Mouse (Mus musculus) left cerebral cortex, postnatal 25 days (tissue): ENCODE data around the gene Patz1. TPM values are rescaled to one million over a fixed set of nuclear protein-coding genes. Genes with fewer than 3 reads are reported as not detected.

ENCODE experiments used
- DNase-seq, 2 experiments: peaks; one replicate each; pipeline ENCODE4 v3.0.0; 2022; ENCODE audit warnings: low spot score in 2 of 2, mixed read lengths in 1 of 2
- intact Hi-C: fragments of 180-260 bp; cut with DNase I; formaldehyde crosslinking; loops from one replicate; pipeline ENCODE4 v1.15.1; 2025
- total RNA-seq, 2 experiments: library from RNA; stranded (reverse); gene quantifications; 2 replicates each; pipeline ENCODE4 v1.2.3; 2021

Patz1 gene
- total RNA-seq, 2 experiments from 2014 or later: 40.6 to 40.9 TPM

DNA sequence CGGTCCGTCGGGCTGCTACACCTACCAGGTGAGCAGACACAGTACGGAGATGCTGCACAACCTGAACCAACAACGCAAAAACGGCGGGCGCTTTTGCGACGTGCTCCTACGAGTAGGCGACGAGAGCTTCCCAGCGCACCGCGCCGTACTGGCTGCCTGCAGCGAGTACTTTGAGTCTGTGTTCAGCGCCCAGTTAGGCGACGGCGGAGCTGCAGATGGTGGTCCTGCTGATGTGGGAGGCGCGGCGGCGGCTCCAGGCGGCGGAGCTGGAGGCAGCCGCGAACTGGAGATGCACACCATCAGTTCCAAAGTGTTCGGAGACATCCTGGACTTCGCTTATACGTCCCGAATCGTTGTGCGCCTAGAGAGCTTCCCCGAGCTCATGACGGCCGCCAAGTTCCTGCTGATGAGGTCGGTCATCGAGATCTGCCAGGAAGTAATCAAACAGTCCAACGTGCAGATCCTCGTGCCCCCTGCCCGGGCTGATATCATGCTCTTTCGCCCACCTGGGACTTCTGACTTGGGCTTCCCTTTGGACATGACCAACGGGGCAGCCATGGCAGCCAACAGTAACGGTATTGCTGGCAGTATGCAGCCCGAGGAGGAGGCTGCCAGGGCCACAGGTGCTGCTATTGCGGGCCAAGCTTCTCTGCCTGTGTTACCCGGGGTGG, 2.1 kb downstream of the Patz1 start:
- intact Hi-C loops: loop anchor here (1.0 kb wide), 1 partner anchor 24 kb away; the partner anchor contains the start of gene Drg1
- peak; percentile 75 to 80 for DNase-seq

DNA sequence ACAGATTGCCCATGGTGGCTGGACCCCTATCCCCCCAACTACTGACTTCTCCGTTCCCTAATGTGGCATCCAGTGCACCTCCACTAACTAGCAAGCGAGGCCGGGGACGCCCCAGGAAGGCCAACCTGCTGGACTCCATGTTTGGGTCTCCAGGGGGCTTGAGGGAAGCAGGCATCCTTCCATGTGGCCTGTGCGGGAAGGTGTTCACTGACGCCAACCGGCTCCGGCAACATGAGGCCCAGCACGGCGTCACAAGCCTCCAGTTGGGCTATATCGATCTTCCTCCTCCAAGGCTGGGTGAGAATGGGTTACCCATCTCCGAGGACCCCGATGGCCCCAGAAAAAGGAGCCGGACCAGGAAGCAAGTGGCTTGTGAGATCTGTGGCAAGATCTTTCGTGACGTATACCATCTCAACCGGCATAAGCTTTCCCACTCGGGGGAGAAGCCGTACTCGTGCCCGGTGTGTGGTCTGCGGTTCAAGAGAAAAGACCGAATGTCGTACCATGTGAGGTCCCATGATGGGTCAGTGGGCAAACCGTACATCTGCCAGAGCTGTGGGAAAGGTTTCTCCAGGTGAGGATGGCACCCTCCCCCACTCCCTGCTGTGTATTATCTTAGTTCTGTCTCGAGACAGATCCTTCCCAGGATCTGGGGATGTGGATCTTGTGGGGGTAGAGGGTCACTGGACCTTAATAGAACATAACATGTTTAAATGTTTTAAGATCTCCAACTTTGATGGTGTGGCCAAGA, 2.8 kb downstream of the Patz1 start:
- intact Hi-C loops: no loop called here
- DNase-seq: no peak

DNA sequence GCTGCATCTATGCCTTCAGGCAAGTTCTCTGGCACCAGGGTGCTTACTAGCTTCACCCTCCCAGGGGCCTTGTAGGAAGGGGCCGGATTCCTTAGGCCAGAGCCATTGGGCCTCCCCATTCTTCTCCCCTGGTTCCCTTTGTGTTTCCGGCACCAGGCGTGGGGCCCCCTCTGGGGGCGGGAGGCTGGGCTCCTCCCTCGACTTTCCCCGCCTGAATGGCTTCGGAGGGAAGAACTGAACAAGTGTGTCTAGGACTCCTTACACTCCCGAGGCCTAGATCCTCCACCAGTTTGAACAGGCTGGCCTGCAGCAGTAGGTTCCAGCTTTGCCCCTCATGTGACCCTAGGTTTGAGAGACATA, 3.4 kb downstream of the Patz1 start:
- DNase-seq: no peak
- intact Hi-C loops: no loop called here

DNA sequence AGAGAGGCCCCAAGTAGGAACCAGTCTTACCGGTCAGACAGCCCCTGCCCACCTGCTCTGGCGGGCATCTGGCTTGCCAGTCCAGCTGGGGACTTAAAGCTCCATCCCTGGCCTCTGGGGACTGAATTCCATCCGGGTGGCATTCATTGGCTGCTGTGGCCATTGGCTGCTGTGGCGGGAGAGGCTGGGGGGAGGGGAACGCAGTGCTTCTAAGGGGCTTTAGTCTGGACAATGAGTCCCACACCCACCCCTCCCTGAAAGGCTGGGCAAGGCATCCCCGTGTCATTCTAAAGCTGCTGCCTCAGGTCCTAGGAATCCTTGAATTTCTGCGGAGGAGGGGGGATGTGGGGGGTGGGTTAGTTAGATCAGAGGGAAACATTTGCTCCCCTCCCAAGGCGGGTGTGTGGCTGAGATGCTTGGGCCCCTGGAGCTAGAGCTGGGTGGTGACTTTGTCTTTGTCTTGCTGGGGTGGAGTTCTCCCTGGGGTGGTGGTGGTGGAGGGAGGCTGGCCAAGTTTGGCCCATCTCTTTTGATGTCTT, 4.1 kb downstream of the Patz1 start:
- intact Hi-C loops: no loop called here
- no peak for DNase-seq

DNA sequence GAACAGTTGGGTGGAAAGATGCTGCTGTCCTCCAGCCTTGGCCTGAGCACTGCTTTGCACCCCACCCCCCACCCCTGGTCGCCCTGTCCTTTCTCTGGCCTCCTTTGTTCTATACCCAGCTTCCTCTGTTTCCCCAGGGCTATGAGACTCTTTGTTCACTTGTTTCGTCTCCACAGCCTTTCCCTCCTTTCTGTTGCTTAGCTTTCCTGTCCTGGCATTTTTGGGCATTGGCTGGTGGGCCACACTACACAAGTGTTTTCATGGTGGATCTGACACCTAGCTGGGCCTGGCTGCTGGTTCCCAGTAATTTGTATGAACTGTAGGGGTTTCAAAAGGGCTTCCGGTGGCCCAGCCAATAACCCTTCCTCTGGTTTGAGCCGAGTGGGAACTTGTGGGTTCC, 4.7 kb downstream of the Patz1 start:
- intact Hi-C loops: no loop called here
- no peak for DNase-seq

DNA sequence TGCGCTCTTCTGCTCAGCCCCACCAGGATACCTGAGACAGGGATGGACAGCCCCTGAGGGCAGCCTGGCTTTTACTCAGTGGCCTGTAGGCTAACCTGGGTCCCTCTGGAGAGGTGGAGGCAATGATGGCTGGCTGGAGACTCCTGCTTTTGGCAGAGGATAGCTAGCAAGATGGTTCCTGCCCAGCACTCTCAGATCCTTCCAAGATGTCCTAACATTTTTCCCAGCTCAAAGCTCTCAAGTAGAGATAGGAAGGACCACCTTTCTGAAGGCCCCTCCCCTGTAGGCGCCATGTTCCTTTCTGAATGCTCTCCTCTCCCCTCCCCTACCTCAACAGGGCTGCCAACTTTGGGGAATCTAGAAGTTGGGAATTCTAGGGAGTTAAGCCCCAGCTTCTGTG, 6.0 kb downstream of the Patz1 start:
- intact Hi-C loops: no loop called here
- no peak for DNase-seq

DNA sequence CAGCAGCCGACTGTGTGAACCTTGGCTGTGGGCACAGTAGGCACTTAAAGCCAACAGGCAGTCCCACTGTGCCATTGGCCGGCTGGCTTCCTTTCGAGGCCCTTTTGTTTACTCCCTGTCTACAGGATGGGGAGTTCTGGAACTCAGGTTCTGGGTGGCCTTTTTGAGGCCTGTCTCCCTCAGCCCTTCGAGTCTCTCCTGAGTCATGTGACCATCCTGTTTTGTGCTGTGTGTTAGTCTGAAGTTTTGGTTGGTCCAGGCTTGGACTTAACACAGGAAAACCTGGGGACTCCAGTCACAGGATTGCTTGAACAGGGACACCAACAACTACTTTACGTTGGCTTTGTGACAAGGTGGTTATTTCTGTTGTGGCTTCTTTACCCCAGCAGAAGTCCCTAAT, 7.4 kb downstream of the Patz1 start:
- intact Hi-C loops: no loop called here
- DNase-seq: no peak

DNA sequence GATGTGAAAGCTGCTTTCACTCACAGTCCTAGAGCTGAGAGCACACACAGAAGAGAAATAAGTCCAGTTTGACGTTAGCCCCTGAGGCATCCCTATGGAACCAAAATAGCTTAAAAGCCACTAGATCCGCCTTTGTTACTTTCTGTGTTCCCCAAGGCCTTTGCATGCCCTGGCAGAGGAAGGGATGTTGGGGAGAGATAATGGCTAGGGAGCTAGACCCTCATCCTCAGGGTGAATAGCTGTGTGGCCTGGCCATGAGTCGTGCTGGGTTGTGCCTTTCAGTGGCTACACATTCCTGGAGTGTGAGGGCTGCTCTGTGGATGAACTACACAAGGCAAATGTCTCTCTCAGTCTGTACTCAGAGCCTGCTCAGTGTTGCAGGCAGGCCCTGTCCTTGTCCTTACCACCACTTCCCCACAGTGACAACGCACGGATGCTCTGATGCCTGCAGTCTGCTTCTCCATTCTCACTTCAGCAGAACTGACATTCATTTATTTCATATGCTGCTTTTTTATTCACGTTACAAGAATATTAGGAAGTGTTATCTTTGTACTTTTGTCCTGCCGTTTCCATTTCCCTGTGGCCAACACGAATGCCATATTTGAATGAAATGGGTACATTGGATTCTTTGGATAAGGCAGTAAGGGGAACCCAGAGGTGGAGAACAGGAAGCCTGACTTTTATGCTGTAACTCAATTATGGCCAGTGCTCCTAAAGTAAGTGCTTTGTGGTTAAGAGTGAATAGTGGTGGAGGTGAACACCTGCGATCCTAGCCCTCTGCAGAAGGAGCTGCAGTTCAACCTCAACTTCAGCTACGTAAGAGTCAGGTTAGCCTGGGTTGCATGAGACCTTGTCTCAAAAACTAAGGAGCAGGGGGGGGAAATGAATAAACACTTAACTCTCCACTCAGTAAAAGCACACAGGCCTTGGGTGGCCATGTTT, 9.5 kb downstream of the Patz1 start:
- no peak for DNase-seq
- intact Hi-C loops: no loop called here

DNA sequence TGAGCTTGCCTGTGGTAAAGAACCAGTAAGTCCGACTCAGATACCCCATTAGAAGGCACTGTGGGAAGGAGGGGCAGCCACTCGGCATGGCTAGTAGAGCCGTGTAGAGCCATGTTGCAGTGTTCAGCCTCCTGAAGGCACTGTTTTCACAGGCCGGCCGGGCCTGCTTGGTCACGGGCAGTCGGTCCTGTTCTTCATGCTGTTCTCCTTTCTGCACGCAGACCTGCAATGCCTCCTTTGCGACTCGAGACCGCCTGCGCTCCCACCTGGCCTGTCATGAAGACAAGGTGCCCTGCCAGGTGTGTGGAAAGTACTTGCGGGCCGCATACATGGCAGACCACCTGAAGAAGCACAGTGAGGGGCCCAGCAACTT, 10.1 kb downstream of the Patz1 start:
- intact Hi-C loops: no loop called here
- no peak for DNase-seq

DNA sequence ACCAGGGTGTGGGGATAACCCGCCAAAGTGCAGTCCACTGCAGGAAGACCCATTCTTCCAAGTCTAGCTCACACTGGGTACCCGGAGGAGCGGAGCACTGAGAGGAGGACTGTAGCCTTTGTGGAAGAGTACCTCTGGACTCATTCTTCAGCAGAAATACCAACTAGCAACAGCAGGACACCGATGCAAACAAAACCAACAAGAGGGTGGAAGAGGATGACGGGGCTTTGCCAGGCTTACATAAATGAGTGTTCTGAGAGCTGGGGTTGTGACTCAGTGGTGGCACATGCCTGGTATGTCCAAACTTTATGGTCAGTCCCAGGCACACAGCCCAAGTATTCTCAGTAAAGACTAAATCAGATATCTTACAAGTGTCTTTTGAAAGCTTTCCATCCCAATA, 12.4 kb downstream of the Patz1 start:
- no peak for DNase-seq
- intact Hi-C loops: no loop called here

DNA sequence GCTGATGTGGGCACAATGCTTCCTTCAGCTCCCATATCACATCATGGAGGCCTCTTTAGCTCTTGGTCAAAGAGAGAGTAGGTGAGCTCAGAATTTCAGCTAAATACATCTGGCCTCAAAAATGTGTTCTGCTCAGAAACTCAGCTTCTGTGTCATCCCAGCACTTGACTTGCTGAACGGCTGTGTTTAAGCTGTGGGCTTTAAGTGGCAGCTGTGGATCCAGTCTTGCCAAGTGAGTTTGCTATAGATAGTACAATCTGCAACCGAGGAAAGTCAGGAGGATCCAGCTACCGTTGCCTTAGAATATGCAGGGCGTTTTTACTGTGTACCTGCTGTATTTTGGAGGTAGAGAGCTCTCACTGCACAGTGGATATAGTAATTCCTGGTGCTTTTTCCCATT, 13.7 kb downstream of the Patz1 start:
- intact Hi-C loops: no loop called here
- peak; percentile 40 to 90 for DNase-seq

DNA sequence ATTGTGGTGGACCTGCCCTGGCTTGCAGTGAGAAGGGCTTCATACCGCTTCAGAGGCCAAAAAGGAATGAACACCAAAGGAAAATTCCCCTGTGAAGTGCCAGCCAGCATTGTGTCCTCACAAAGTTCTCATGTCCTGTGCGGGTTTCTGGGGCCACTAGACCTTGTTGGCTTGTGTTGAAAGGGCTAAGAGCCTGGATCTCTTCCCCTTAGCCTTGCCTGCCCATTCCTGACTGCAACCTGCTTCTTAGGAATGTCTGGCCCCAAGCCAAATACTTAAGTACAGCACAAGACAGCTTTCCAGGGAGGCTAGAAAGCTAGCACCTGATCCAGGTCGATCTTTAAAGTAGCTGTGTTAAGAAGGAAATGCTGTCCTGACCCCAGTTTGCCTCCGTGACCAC, 14.1 kb downstream of the Patz1 start:
- no peak for DNase-seq
- intact Hi-C loops: no loop called here

DNA sequence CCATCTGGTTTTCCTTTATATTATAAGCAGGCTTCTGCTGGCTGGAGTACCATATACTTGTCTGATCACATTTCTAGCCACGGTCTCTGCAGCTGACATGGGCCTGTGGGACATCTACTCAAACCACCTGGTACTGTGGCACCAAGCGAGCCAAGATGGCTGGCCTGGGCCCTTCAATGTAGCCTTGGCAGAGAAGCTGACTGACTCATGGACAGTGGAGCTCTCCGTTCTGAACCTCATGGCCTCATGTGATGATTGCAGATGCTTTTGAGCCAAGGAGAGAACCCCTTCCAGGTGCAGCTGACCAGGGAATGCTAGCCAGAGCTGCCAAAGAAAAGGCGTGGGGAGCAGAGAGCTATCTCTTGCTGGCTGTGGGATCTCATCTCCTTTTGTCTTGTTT, 17.1 kb downstream of the Patz1 start:
- no peak for DNase-seq
- intact Hi-C loops: no loop called here

DNA sequence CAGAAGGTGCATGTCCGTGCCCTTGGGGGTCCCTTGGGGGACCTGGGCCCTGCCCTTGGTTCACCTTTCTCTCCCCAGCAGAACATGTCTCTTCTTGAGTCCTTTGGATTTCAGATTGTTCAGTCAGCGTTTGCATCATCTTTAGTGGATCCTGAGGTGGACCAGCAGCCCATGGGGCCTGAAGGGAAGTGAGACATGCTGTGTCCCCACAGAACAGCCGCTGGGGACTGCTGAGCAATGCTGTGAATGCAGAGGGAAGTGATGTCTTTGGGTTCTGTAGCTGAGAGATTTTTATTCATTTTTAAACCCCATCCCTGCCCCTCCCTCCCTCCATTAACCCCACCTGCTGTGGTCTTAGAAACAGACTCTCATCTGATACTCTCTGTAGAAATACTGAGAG, 19.2 kb downstream of the Patz1 start:
- DNase-seq: no peak
- intact Hi-C loops: no loop called here

DNA sequence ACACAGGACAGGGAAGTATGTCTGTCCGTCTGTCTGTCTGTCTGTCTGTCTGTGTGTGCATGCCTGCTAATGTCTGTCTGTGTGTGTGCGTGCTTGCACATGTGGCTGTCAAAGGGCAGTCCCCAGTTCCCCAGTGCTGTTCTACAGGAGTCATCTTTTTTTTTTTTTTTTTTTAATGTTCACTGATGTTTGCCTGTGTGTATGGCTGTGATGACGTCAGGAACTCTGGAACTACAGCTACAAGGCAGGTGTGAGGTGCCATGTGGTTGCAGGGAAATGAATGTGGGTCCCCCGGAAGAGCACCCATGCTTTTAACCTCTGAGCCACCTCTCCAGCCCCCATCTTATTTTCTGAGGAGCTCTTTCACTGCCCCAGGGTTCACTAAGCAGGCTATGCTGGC, 21.2 kb downstream of the Patz1 start:
- intact Hi-C loops: no loop called here
- DNase-seq: no peak

DNA sequence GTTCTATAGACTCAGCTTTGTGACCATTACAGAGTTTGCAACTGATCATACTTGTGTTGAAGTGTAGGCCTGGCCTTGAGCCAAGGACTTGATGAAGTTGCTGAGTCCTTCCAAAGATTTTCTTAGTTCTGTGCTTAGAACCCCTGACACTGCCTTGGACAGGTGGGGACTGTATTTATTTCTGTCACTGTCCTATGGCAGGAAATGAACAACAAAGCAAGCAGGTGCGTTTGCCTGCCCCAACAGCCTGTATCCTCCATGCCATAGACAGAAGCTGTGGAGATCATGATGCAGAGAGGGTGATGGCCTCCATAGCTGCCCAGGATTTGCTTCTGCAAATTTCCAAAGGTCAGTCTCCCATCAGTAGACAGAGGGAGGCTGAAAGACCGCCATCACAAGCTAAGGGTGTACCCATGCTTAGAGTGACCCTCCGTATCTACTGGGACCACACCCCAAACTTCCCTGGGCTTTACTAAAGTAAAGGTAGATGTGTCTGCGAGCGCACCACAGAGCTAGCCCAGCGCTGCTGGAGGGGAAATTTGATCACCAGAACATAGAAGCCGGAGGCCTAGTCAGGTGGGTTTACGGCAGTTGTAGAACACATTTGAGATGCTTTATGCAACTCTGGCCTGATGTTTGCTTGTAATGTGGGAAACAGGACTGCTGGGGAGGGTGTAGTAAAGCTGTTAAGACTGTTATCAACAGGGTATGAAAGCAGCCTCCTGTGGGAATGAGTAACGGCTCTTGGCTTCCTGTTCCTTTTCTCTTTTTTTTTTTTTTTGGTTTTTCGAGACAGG, 22.3 kb downstream of the Patz1 start:
- intact Hi-C loops: no loop called here
- no peak for DNase-seq

DNA sequence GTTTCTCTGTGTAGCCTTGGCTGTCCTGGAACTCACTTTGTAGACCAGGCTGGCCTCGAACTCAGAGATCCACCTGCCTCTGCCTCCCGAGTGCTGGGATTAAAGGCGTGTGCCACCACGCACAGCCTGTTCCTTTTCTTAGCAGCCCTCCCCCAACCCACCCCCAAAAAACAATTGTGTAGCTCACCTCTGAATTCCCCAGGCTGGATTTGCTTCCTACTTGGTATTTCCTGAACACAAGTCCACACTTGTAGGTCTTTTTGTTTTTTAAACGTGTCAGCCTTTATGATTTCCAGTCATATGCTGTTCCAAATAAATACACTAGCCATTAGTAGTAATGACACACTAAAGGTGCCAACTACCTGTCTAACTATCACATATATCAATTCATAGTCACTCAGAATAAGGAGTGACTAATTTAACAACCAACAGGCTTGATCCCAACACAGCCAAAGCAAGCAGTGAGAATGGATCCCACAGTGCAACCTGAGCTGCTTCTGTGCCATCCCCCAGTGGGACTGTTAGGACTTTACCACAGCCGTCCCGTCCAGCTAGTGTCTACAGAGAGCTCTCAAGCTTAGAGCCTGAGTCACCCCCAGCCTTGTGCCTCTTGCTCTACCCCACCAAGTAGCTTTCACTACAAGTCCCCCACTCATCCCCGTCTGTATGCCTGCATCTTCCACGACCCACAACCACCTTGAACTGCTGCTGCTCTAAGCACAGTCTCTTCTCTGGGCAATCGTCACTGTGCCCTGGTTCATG, 23.1 kb downstream of the Patz1 start:
- DNase-seq: no peak
- intact Hi-C loops: no loop called here

DNA sequence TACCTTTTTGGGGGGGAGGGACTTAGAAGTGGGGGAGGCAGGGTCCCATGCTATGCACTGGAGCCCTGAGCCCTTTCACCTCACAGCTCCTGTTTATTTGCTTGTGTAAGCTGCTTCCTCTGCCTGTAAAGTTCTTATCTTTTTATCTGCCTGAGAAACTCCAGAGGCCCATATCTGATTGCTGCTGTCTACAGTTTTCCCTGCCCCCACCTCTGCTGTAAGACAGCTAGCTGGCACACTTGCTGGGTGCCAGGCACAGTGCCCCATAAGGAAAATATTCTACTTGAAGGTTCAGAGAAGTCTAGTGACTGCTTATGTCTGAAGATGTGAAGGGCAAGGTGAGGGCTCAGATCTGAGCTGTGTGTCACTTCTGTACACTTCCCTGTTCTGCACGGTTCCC, 24.6 kb downstream of the Patz1 start:
- DNase-seq: no peak
- intact Hi-C loops: no loop called here

DNA sequence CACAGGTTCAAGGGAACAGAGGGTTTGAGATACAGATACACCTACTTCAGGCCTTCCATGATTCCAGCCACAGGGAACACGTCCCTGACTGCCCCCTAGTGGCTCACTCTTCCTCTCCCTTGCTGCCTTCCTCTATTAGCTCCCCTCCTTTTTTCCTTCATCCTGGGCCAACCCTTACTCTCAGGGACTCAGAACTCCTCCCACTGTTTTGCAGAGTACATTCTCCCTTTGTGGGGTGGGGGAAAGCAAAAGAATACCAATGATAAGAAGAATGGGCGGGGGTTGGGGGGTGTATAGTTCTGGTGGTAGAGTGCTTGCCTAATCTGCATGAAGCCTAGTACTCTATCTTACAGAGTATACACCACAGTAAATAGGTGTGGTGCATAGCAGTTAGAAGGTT, 25.5 kb downstream of the Patz1 start:
- DNase-seq: peak in 1 of 2 experiments; percentile 52
- intact Hi-C loops: no loop called here
